Mouse (Mus musculus): ENCODE measurements around the gene Rubcn. TPM values are rescaled to one million over a fixed set of nuclear protein-coding genes. Genes with fewer than 3 reads are reported as not detected.

The Rubcn gene
- total RNA-seq, 1 experiment from 2014 or later: 27.9 TPM

Other genes with a start within 250 kb of the Rubcn start
- 48.5 and 55.4 TPM in 2 replicates for gene Tnk2, start 233.9 kb downstream of the Rubcn start, total RNA-seq (2021)
- gene Muc4, start 141.9 kb downstream of the Rubcn start, total RNA-seq (2021): not detected in 2 replicates
- 0.15 and 0.56 TPM in 2 replicates for gene Muc20, start 80.3 kb downstream of the Rubcn start, total RNA-seq (2021)
- not detected in 2 replicates for gene Smbd1, start 67.3 kb downstream of the Rubcn start, total RNA-seq (2021)
- gene Fyttd1, start 266 bp downstream of the Rubcn start, total RNA-seq (2021): 99.8 and 104 TPM in 2 replicates
- 32.6 and 36.3 TPM in 2 replicates for gene Lrch3, start 36.3 kb upstream of the Rubcn start, total RNA-seq (2021)
- 1.1 and 2.3 TPM in 2 replicates for gene Iqcg, start 178.5 kb upstream of the Rubcn start, total RNA-seq (2021)
- 526 and 608 TPM in 2 replicates for gene Rpl35a, start 178.7 kb upstream of the Rubcn start, total RNA-seq (2021)
- 8.4 and 11.0 TPM in 2 replicates for gene Lmln, start 184.8 kb upstream of the Rubcn start, total RNA-seq (2021)

Data from adrenal gland, postnatal 14 days (tissue).